Mouse (Mus musculus) midbrain, embryonic 14.5 days (tissue): ENCODE measurements around the gene Pcsk6. TPM values are rescaled to one million over a fixed set of nuclear protein-coding genes. Genes with fewer than 3 reads are reported as not detected.
"Not testable (repeated sequence)": the region's sequence is repeated elsewhere in the genome, so short reads cannot be mapped to it uniquely, and the experiment has no call there.

ENCODE experiments used
- ATAC-seq: fragments of 200-750 bp; cut with Nextera tagmentation; 2 replicates; pipeline ENCODE4 v1.8.0; 2017; ENCODE audit warnings: moderate number of reproducible peaks, moderate library complexity; ENCODE audit not compliant: low FRiP score, low TSS enrichment
- DNase-seq: peaks from one replicate; pipeline ENCODE4 v3.0.0-alpha.2; 2015
- H3K27ac ChIP-seq: fragments of 300-500 bp; sonication (generic); replicated peaks from 2 replicates; pipeline ENCODE4 v1.5.1; 2014; ENCODE audit warnings: mild to moderate bottlenecking, low read depth, low read length, moderate library complexity
- H3K27me3 ChIP-seq: fragments of 300-500 bp; sonication (generic); 2 replicates; pipeline ENCODE4 v1.6.1; 2014; ENCODE audit warnings: low read length, control low read depth, mixed read lengths; ENCODE audit not compliant: control insufficient read depth, insufficient read depth
- H3K36me3 ChIP-seq: fragments of 300-500 bp; sonication (generic); 2 replicates; pipeline ENCODE4 v1.6.1; 2014; ENCODE audit warnings: low read length, control low read depth; ENCODE audit not compliant: control insufficient read depth, insufficient read depth
- H3K4me1 ChIP-seq: fragments of 300-500 bp; sonication (generic); 2 replicates; pipeline ENCODE4 v1.6.1; 2014; ENCODE audit warnings: mild to moderate bottlenecking, antibody characterized with exemption, low read length, control low read depth; ENCODE audit not compliant: control insufficient read depth, insufficient read depth
- H3K4me2 ChIP-seq: fragments of 300-500 bp; sonication (generic); 2 replicates; pipeline ENCODE4 v1.6.1; 2014; ENCODE audit warnings: mild to moderate bottlenecking, low read length, moderate library complexity
- H3K4me3 ChIP-seq: fragments of 300-500 bp; sonication (generic); replicated peaks from 2 replicates; pipeline ENCODE4 v1.5.1; 2014; ENCODE audit warnings: low read depth, low read length
- H3K9ac ChIP-seq: fragments of 300-500 bp; sonication (generic); replicated peaks from 2 replicates; pipeline ENCODE4 v1.6.1; 2014; ENCODE audit warnings: mild to moderate bottlenecking, low read length, moderate library complexity
- H3K9me3 ChIP-seq: fragments of 300-500 bp; sonication (generic); 2 replicates; pipeline ENCODE4 v1.6.1; 2016; ENCODE audit warnings: low read length, control low read depth, mixed read lengths; ENCODE audit not compliant: control insufficient read depth
- whole genome bisulfite sequencing: fragments of 180-500 bp; shearing (Covaris S2); extraction: QIAGEN DNeasy Blood & Tissue Kit; methylation state at CpG from one replicate; pipeline ENCODE4 v1.1.7; 2014; 5-methylcytosine and 5-hydroxymethylcytosine counted together
- polyA plus RNA-seq: library from polyadenylated mRNA; unstranded; fragments of >200 nt; fragmentation: Nextera tagmentation; extraction: Ambion mirVana; gene quantifications from 2 replicates; pipeline ENCODE4 v1.2.1, GENCODE M21; 2014

Pcsk6 gene
- polyA plus RNA-seq, 1 experiment from 2014 or later: 0.92 TPM

DNA sequence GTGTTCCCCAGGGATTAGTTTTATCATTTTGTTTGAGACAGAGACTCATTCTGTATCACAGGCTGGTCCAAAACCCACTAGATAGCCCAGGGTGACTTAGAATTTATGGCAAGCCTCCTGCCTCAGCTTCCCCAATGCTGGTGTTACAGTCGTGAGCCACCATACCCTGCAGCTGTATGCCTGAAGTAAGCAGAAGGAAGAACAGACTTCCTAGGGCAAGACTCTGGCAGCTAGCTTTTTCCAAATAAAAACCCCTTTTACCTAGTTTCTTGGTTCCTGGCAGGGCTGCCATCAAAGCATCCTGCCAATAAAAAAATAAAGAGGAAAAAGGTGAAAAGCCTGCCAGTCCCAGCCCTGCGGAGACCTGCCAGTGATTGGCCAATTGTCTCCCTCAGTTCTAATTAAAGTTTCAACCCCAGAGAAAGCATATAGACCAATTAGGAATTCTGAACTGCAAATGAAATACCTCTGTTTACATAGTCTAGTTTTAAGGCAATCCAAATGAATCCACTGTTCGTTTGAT is 51.6 kb downstream of the Pcsk6 start:
- 77% methylated on average over 3 of the region's 3 CpGs for WGBS
- no peak overlapping the region for H3K27ac ChIP-seq
- H3K27me3 ChIP-seq: no peaks in the 10 kb centered on the region
- no peaks in the 10 kb centered on the region for H3K4me1 ChIP-seq
- ATAC-seq (no peak), DNase-seq (no peak)
- H3K9ac ChIP-seq: no peak overlapping the region
- H3K9me3 ChIP-seq: no peaks in the 10 kb centered on the region
- H3K36me3 ChIP-seq: no peaks in the 10 kb centered on the region
- H3K4me2 ChIP-seq: no peak overlapping the region
- H3K4me3 ChIP-seq: no peak overlapping the region

DNA sequence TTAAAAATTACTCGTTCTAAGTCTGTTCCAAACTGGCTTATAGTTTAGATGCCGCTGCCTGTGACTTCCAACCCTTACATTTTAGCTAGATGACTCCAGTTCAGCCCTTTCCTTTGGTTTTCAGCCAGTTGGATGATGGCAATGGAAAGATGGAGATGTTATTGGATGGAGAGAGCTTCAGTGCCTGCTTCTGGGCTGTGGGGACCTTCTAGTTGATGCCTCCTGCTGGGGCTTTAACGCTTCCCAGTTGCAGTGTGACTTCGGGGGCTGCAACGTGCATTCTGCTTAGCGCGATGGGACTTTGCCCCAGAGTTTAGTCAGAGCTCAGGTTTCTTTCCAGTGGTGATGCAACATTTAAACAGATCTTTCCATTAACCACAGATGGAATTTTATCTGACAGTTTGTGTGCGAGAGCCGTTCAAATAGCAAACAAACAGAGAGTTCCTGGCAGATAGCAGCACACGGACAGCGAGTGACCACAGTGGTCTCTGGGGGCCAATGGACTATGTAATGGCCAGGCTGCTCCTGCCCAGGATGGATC is 53.3 kb downstream of the Pcsk6 start:
- no peaks in the 10 kb centered on the region for H3K27me3 ChIP-seq
- WGBS: 86% methylated on average over 11 of the region's 11 CpGs
- H3K4me1 ChIP-seq: no peaks in the 10 kb centered on the region
- H3K9ac ChIP-seq: no peak overlapping the region
- no peak overlapping the region for H3K27ac ChIP-seq
- H3K4me2 ChIP-seq: no peak overlapping the region
- DNase-seq: no peak
- no peak for ATAC-seq
- H3K4me3 ChIP-seq: no peak overlapping the region
- no peaks in the 10 kb centered on the region for H3K36me3 ChIP-seq
- H3K9me3 ChIP-seq: no peaks in the 10 kb centered on the region

DNA sequence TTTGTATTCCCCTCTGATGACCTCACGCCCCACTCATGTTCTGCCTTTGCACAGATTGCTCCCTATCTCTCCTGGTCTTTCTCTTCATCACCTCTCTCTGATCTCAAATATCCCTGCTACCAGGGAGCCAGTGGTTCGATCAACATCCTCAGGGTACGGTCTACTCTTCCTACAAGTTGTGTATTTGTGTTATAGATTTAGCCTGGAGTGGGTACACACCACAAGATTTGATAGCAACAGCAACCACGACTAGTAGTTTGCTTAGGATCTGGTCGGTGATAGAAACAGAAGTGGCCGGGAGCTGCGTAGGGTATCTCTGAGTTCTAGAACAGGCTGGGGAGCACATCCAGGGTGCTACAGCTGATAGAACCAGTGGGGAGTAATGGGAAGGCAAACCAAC is 54.3 kb downstream of the Pcsk6 start:
- Histone ChIP-seq H3K4me1 (no peaks in the 10 kb centered on the region), H3K4me3 (no peak overlapping the region), H3K27ac (no peak overlapping the region), H3K9me3 (no peaks in the 10 kb centered on the region), H3K9ac (no peak overlapping the region), H3K27me3 (no peaks in the 10 kb centered on the region), H3K4me2 (no peak overlapping the region), H3K36me3 (no peaks in the 10 kb centered on the region)
- DNase-seq: no peak
- ATAC-seq: no peak
- WGBS: 94% methylated on average over 7 of the region's 7 CpGs

DNA sequence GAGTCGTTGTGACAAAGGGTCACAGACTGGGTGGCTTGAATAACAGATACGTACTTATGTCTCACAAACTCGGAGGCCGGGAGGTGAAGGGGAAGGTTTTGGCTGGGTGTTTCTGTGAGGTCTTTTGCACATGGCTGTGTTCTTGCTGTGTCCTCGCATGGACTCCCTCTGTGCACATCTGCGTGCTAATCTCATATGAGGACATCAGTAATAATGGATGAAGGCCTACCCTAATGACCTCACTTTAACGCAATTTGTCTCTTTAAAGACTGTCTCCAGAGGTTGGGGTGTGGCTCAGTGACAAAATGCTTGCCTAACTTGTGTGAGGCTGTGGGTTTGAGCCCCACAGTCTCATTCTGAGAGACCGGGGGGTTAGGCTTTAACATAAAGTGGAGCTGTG is 55.0 kb downstream of the Pcsk6 start:
- H3K9ac ChIP-seq: no peak overlapping the region
- DNase-seq (no peak), ATAC-seq (no peak)
- no peak overlapping the region for H3K4me3 ChIP-seq
- H3K4me1 ChIP-seq: no peaks in the 10 kb centered on the region
- H3K36me3 ChIP-seq: no peaks in the 10 kb centered on the region
- no peak overlapping the region for H3K4me2 ChIP-seq
- WGBS: 80% methylated on average over 8 of the region's 8 CpGs
- no peaks in the 10 kb centered on the region for H3K9me3 ChIP-seq
- H3K27ac ChIP-seq: no peak overlapping the region
- H3K27me3 ChIP-seq: no peaks in the 10 kb centered on the region

DNA sequence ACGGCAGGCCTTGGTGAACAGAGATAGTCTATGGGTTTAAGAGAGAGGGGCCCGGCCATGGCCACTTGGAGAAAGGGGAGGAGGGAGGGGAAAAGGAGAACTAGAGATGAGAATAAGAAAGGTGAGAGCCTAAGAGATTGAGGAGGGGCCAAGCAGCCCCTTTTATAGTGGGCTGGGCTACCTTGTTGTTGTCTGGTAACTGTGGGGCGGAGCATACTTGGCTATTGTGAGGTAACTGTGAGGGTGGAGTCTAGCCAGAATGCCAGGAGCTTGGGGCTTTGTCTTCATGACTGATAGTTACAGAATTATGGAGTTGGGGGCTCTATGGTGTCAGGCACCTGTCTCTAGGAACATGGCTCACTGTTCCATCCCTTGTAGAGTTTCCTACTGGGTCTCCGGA is 56.9 kb downstream of the Pcsk6 start:
- WGBS: 89% methylated on average over 4 of the region's 4 CpGs
- Histone ChIP-seq H3K9me3 (no peaks in the 10 kb centered on the region), H3K4me3 (no peak overlapping the region), H3K4me2 (no peak overlapping the region), H3K4me1 (no peaks in the 10 kb centered on the region), H3K9ac (no peak overlapping the region), H3K27ac (no peak overlapping the region), H3K27me3 (no peaks in the 10 kb centered on the region), H3K36me3 (no peaks in the 10 kb centered on the region)
- no peak for DNase-seq
- ATAC-seq: no peak

DNA sequence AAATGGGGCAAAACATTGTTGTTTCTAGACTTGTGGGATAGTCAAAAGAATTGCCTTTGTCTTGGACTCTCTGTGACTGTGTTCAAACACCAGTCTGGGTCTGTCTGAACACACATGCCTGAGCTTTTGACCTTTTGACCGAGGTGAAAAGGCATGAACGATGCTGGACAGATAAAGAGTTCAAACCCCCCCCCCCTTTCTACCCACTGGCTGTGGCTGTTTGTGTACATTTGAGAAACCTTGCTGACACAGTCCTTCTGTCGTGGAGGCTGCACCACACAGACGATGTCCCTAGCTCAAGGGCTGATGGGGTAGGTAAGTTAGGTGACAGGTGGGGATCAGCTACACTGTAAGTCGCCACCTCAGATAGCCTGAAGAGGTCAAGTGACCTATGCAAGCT is 67.9 kb downstream of the Pcsk6 start:
- Histone ChIP-seq H3K4me3 (no peak overlapping the region), H3K36me3 (no peaks in the 10 kb centered on the region), H3K9me3 (no peaks in the 10 kb centered on the region), H3K4me2 (no peak overlapping the region), H3K4me1 (no peaks in the 10 kb centered on the region), H3K27ac (no peak overlapping the region), H3K27me3 (no peaks in the 10 kb centered on the region), H3K9ac (no peak overlapping the region)
- ATAC-seq (no peak), DNase-seq (no peak)
- 41% methylated on average over 5 of the region's 5 CpGs for WGBS

DNA sequence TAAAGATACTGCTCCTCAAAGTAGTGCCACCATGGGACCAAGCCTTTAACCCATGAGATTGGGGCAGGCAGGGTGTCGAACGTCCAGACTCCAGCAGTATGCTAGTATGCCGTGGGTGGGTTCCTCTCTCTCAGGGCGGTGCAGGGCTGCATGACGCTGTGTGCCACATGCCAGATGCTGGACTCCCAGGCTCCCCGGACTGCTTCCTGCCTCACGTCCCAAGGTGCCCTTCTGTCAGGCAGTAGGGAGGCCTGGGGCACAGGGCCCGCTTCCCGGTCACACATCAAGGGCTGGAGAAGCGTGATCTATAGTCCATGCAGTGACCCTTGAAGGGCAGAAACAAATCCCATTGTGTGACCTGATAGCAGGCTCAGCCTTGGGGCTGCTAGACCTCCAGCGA is 68.9 kb downstream of the Pcsk6 start:
- ATAC-seq: no peak
- Histone ChIP-seq H3K4me3 (no peak overlapping the region), H3K36me3 (no peaks in the 10 kb centered on the region), H3K27ac (no peak overlapping the region), H3K27me3 (no peaks in the 10 kb centered on the region), H3K4me1 (no peaks in the 10 kb centered on the region), H3K4me2 (no peak overlapping the region), H3K9me3 (no peaks in the 10 kb centered on the region), H3K9ac (no peak overlapping the region)
- 36% methylated on average over 11 of the region's 11 CpGs for WGBS
- DNase-seq: no peak

DNA sequence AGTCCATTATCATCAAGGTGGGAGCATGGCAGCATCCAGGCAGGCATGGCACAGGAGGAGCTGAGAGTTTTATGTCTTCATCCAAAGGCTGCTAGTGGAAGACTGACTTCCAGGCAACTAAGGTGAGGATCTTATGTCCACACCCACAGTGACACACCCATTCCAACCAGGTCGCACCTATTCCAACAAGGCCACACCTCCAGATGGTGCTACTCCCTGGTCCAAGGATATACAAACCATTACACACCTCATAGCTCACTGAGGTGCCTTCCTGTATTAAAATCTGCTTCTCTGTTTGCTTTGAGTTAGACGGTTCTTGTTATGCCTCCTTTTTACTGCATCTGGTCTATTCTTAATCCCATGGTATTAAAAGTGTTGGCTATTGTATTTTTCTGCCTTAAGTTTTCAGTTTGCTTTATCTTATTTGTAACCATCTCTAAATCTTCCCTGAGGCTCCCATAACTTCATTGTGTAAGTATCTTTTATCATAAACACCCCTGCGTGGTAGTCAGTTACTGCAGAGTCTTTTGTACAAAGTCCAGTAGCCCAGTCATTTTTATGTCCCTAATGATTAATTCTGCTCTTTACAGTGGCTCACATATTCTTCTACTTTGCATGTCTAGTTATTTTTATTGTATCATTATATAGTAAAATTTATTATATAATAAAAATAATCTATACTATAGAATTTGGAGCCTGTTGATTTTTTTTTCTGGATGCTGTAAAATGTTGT is 72.9 kb downstream of the Pcsk6 start:
- H3K36me3 ChIP-seq, DNase-seq, H3K9ac ChIP-seq, ATAC-seq, H3K9me3 ChIP-seq, H3K27ac ChIP-seq, H3K27me3 ChIP-seq, H3K4me2 ChIP-seq, H3K4me1 ChIP-seq, H3K4me3 ChIP-seq: not testable (repeated sequence)
- WGBS: 77% methylated on average over 3 of the region's 3 CpGs

DNA sequence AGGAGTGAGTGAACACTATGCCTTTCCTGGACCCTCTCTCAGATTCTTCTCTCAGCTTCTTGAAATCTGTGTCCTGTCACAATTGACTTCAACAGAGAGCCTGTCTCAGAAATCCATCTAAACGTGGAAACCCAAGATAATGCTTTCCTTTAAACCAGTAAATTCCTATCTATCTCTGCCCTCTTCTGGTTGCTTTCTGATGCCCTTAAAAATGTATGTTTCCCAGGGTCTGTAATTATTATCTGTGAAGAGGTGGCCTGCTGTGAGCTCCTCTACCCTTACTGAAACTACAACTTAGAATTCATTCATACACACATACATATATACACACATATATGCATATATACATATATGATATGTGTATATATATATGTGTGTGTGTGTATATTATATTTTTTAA is 73.7 kb downstream of the Pcsk6 start:
- DNase-seq (no peak), ATAC-seq (no peak)
- 38% methylated on average over 1 of the region's 1 CpGs for WGBS
- Histone ChIP-seq H3K27me3 (no peaks in the 10 kb centered on the region), H3K4me1 (no peaks in the 10 kb centered on the region), H3K4me2 (no peak overlapping the region), H3K4me3 (no peak overlapping the region), H3K9ac (no peak overlapping the region), H3K9me3 (no peaks in the 10 kb centered on the region), H3K27ac (no peak overlapping the region), H3K36me3 (no peaks in the 10 kb centered on the region)
